Mouse (Mus musculus) frontal cortex, postnatal 36 days (tissue): ENCODE measurements around the gene Pim1.
"Not testable (repeated sequence)": the region's sequence is repeated elsewhere in the genome, so short reads cannot be mapped to it uniquely, and the experiment has no call there.

Experiments used
- DNase-seq, 2 experiments: peaks; one replicate each; pipeline ENCODE4 v3.0.0; 2022; ENCODE audit warnings: low spot score in 2 of 2

Pim1 gene

GRCm38 (mm10) chr17:29490713-29491581 is at the start of gene Pim1:
Pim1 (plus strand) TSS chr17:29490753.
- peak in 1 of 2 experiments; percentile 43 for DNase-seq

- DNase-seq, result no peak
These were observed 49.0 kb upstream of the Pim1 start for GRCm38 (mm10) chr17:29441562-29441961.

GRCm38 (mm10) chr17:29442131-29442557 is 48.4 kb upstream of the Pim1 start:
- DNase-seq, result no peak

- DNase-seq, result no peak
These were observed 46.8 kb upstream of the Pim1 start for GRCm38 (mm10) chr17:29443724-29444123.

- no peak for DNase-seq
These were observed 45.5 kb upstream of the Pim1 start for GRCm38 (mm10) chr17:29445072-29445471.

GRCm38 (mm10) chr17:29447323-29447722 is 43.2 kb upstream of the Pim1 start:
- DNase-seq, result no peak

- no peak for DNase-seq
These were observed 42.5 kb upstream of the Pim1 start for GRCm38 (mm10) chr17:29448055-29448454.

- DNase-seq, result no peak
These were observed 42.0 kb upstream of the Pim1 start for GRCm38 (mm10) chr17:29448561-29448960.

GRCm38 (mm10) chr17:29450899-29451840 is 39.4 kb upstream of the Pim1 start:
- DNase-seq, result no peak

- no peak for DNase-seq
These were observed 38.7 kb upstream of the Pim1 start for GRCm38 (mm10) chr17:29451841-29452210.

GRCm38 (mm10) chr17:29454119-29454518 is 36.4 kb upstream of the Pim1 start:
- not testable (repeated sequence) for DNase-seq

GRCm38 (mm10) chr17:29455411-29456120 is 35.0 kb upstream of the Pim1 start:
- DNase-seq, result no peak

GRCm38 (mm10) chr17:29456476-29456875 is 34.1 kb upstream of the Pim1 start:
- DNase-seq, result no peak

- DNase-seq, result no peak
These were observed 33.6 kb upstream of the Pim1 start for GRCm38 (mm10) chr17:29456926-29457325.

GRCm38 (mm10) chr17:29457795-29458560 is 32.6 kb upstream of the Pim1 start:
- DNase-seq, result no peak

GRCm38 (mm10) chr17:29459321-29460118 is 31.0 kb upstream of the Pim1 start:
- DNase-seq, result peak in 1 of 2 experiments; percentile 10

GRCm38 (mm10) chr17:29460119-29460505 is 30.4 kb upstream of the Pim1 start:
- no peak for DNase-seq

GRCm38 (mm10) chr17:29463627-29464026 is 26.9 kb upstream of the Pim1 start:
- DNase-seq, result no peak

GRCm38 (mm10) chr17:29464068-29464467 is 26.5 kb upstream of the Pim1 start:
- DNase-seq, result no peak

- DNase-seq, result no peak
These were observed 25.9 kb upstream of the Pim1 start for GRCm38 (mm10) chr17:29464519-29465140.
